8 mouse cellular contexts compared by ENCODE assay signal in the genomic region with DNA sequence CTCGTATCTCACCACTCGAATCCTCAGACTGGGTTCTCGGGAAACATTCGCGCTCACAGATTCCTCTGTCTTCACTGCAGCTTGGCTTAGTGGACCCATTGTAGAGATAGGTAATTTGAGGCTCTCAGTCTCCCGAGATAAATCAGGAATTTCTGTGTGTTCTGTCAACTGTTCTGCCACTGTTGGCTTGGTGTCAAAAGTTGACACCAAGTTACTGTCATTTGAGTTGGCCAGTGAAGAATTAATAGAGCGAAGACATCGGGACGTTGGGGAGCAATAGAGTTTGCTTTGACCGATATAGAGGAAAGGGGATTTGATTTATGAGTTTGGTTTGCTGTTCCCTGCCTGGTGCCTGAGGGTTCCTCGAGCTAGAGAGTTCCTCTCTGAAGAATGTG. TPM values are rescaled to one million over a fixed set of nuclear protein-coding genes. Genes with fewer than 3 reads are reported as not detected.
DNase-seq lines count a peak whose midpoint lies in the region; ATAC-seq and TF ChIP-seq lines count a peak whose summit lies in the region.

Tomt (minus strand) TSS at position 73 of the 395 bp plus-strand sequence.

- ATAC-seq in embryonic facial prominence, embryonic 14.5 days (ENCODE audit: low read depth): no peak
- ATAC-seq in intestine, postnatal 0 days: no peak
- ATAC-seq in neural tube, embryonic 15.5 days (ENCODE audit: low FRiP score): no peak
- ATAC-seq in monocyte, adult 5-6 weeks (replicated peaks; ENCODE audit: insufficient number of reproducible peaks, low FRiP score, low TSS enrichment, poor library complexity, severe bottlenecking): no peak

- peaks cover 10% of the 10 kb centered on the region for H3K4me1 ChIP-seq in lung, adult 2 months (ENCODE audit: control insufficient read depth, insufficient read depth, low read length)
- peaks cover 8% of the 10 kb centered on the region for H3K4me1 ChIP-seq in embryonic facial prominence, embryonic 14.5 days (ENCODE audit: control insufficient read depth, insufficient read depth, low read length)
- H3K4me1 ChIP-seq in intestine, postnatal 0 days (replicated peaks; ENCODE audit: control insufficient read depth, insufficient read depth, low read length): no peaks in the 10 kb centered on the region; the same call in none of the 2 replicates
- peaks cover 34% of the 10 kb centered on the region for H3K4me1 ChIP-seq in neural tube, embryonic 15.5 days

- no peaks in the 10 kb centered on the region for H3K9me3 ChIP-seq in embryonic facial prominence, embryonic 14.5 days (ENCODE audit: control insufficient read depth, low read length)
- H3K9me3 ChIP-seq in intestine, postnatal 0 days (ENCODE audit: control insufficient read depth): no peaks in the 10 kb centered on the region
- H3K9me3 ChIP-seq in neural tube, embryonic 15.5 days (replicated peaks): no peaks in the 10 kb centered on the region

- DNase-seq in lung, adult 2 months: no peak
- DNase-seq in lung, postnatal 36 days: no peak
- DNase-seq in embryonic facial prominence, embryonic 14.5 days (ENCODE audit: low spot score): no peak
- DNase-seq in thymus, postnatal 14 days: no peak
- DNase-seq in B cell, adult 2 months: no peak

- H3K4me2 ChIP-seq in embryonic facial prominence, embryonic 14.5 days (ENCODE audit: low read depth, low read length): peak within 1 kb of the TSS; percentile 77
- H3K4me2 ChIP-seq in intestine, postnatal 0 days (replicated peaks; ENCODE audit: low read depth): peak within 1 kb of the TSS; percentile 73
- H3K4me2 ChIP-seq in neural tube, embryonic 15.5 days: peak within 1 kb of the TSS; percentile 74

- WGBS in lung, adult 2 months: 5% methylated on average over 11 of the region's 11 CpGs
- WGBS in embryonic facial prominence, embryonic 14.5 days: 17% methylated on average over 11 of the region's 11 CpGs
- 8% methylated on average over 11 of the region's 11 CpGs for WGBS in intestine, postnatal 0 days
- 15% methylated on average over 11 of the region's 11 CpGs for WGBS in neural tube, embryonic 15.5 days

- peaks cover 21% of the 10 kb centered on the region for H3K36me3 ChIP-seq in embryonic facial prominence, embryonic 14.5 days (ENCODE audit: control insufficient read depth, insufficient read depth, low read length)
- H3K36me3 ChIP-seq in intestine, postnatal 0 days (ENCODE audit: control insufficient read depth, insufficient read depth): peaks cover 16% of the 10 kb centered on the region
- peaks cover 24% of the 10 kb centered on the region for H3K36me3 ChIP-seq in neural tube, embryonic 15.5 days

- TF ChIP-seq POLR2A in lung, adult 2 months (IDR thresholded peaks at IDR 0.05; ENCODE audit: borderline replicate concordance, extremely low read depth, low read depth, low read length): no peak

- TF ChIP-seq CTCF in lung, adult 2 months (IDR thresholded peaks at IDR 0.05; ENCODE audit: insufficient read depth, low read length): no peak
- TF ChIP-seq CTCF in intestine, postnatal 0 days (IDR thresholded peaks at IDR 0.05; ENCODE audit: low read depth): no peak

- peak within 1 kb of the TSS; percentile 91 for H3K9ac ChIP-seq in embryonic facial prominence, embryonic 14.5 days (ENCODE audit: low read depth, low read length)
- peak within 1 kb of the TSS; percentile 92 for H3K9ac ChIP-seq in intestine, postnatal 0 days (ENCODE audit: low read depth, low read length)
- H3K9ac ChIP-seq in neural tube, embryonic 15.5 days (replicated peaks): peak within 1 kb of the TSS; percentile 97

- H3K4me3 ChIP-seq in lung, adult 2 months (replicated peaks; ENCODE audit: extremely low read depth, low read depth, low read length): peak within 1 kb of the TSS; percentile 84
- H3K4me3 ChIP-seq in embryonic facial prominence, embryonic 14.5 days (ENCODE audit: low read depth, low read length): peak within 1 kb of the TSS; percentile 72
- H3K4me3 ChIP-seq in intestine, postnatal 0 days (ENCODE audit: low read depth, low read length): peak within 1 kb of the TSS; percentile 86
- H3K4me3 ChIP-seq in neural tube, embryonic 15.5 days (replicated peaks): peak within 1 kb of the TSS; percentile 85

- H3K27me3 ChIP-seq in embryonic facial prominence, embryonic 14.5 days (replicated peaks; ENCODE audit: control insufficient read depth, insufficient read depth, low read length): no peaks in the 10 kb centered on the region
- no peaks in the 10 kb centered on the region for H3K27me3 ChIP-seq in intestine, postnatal 0 days (replicated peaks; ENCODE audit: control insufficient read depth, insufficient read depth, low read length)
- H3K27me3 ChIP-seq in neural tube, embryonic 15.5 days (replicated peaks): no peaks in the 10 kb centered on the region

- H3K27ac ChIP-seq in embryonic facial prominence, embryonic 14.5 days (replicated peaks; ENCODE audit: low read depth, low read length): peak within 1 kb of the TSS; percentile 93
- peak within 1 kb of the TSS; percentile 97 for H3K27ac ChIP-seq in intestine, postnatal 0 days (ENCODE audit: low read depth, low read length)
- H3K27ac ChIP-seq in neural tube, embryonic 15.5 days (replicated peaks): peak within 1 kb of the TSS; percentile 99

RNA-seq across cellular contexts. Expression of gene Tomt, which starts in this region (rescaled TPM):
- 0.06 TPM in 1 of 2 replicates, not detected in the other for polyA plus RNA-seq in lung, adult 2 months (2012; rRNA removed)
- 0.22 and 0.37 TPM in 2 replicates for polyA plus RNA-seq in embryonic facial prominence, embryonic 14.5 days (2014; fragmentation: Nextera tagmentation; extraction: Ambion mirVana)
- 0.20 and 0.25 TPM in 2 replicates for polyA plus RNA-seq in intestine, postnatal 0 days (2015; fragmentation: Nextera tagmentation; extraction: Ambion mirVana)
- 0.41 and 0.46 TPM in 2 replicates for polyA plus RNA-seq in neural tube, embryonic 15.5 days (2015; fragmentation: Nextera tagmentation; extraction: Ambion mirVana)
- 0.68 to 0.96 TPM in 2 of 3 replicates, not detected in the other for total RNA-seq in monocyte, adult 5-6 weeks (2017)
